Comparison of ENCODE assay signal across 8 mouse cellular contexts in genomic region chr19:3999121-3999730, GRCm38 (mm10). TPM values are rescaled to one million over a fixed set of nuclear protein-coding genes. Genes with fewer than 3 reads are reported as not detected.
DNase-seq lines count a peak whose midpoint lies in the region; ATAC-seq lines count a peak whose summit lies in the region.

No protein-coding gene starts in this region.

- H3K27me3 ChIP-seq in liver, embryonic 11.5 days (replicated peaks; ENCODE audit: control insufficient read depth, insufficient read depth, low read length), result no peaks in the 10 kb centered on the region; the same call in 1 of the 2 replicates
- H3K27me3 ChIP-seq in embryonic facial prominence, embryonic 14.5 days (replicated peaks; ENCODE audit: control insufficient read depth, insufficient read depth, low read length), result no peaks in the 10 kb centered on the region
- no peaks in the 10 kb centered on the region for H3K27me3 ChIP-seq in limb, embryonic 11.5 days (ENCODE audit: control insufficient read depth, insufficient read depth, low read length)
- H3K27me3 ChIP-seq in neural tube, embryonic 15.5 days (replicated peaks), result no peaks in the 10 kb centered on the region

- no peak for ATAC-seq in liver, embryonic 11.5 days (replicated peaks; ENCODE audit: low FRiP score)
- no peak for ATAC-seq in embryonic facial prominence, embryonic 14.5 days (ENCODE audit: low read depth)
- ATAC-seq in limb, embryonic 11.5 days (ENCODE audit: insufficient number of reproducible peaks, low FRiP score, low TSS enrichment, low read depth), result no peak
- ATAC-seq in neural tube, embryonic 15.5 days (ENCODE audit: low FRiP score), result no peak

- no peaks in the 10 kb centered on the region for H3K9me3 ChIP-seq in liver, embryonic 11.5 days (ENCODE audit: control insufficient read depth, low read length)
- H3K9me3 ChIP-seq in embryonic facial prominence, embryonic 14.5 days (ENCODE audit: control insufficient read depth, low read length), result no peaks in the 10 kb centered on the region
- no peaks in the 10 kb centered on the region for H3K9me3 ChIP-seq in limb, embryonic 11.5 days (ENCODE audit: control insufficient read depth, low read length)
- no peaks in the 10 kb centered on the region for H3K9me3 ChIP-seq in neural tube, embryonic 15.5 days (replicated peaks)

- peak overlapping the region; percentile 90 for H3K4me2 ChIP-seq in liver, embryonic 11.5 days
- peak overlapping the region; percentile 85 for H3K4me2 ChIP-seq in embryonic facial prominence, embryonic 14.5 days (ENCODE audit: low read depth, low read length)
- H3K4me2 ChIP-seq in limb, embryonic 11.5 days (ENCODE audit: low read depth, severe bottlenecking), result peak overlapping the region; percentile 87
- H3K4me2 ChIP-seq in neural tube, embryonic 15.5 days, result peak overlapping the region; percentile 80

- no peak overlapping the region for H3K27ac ChIP-seq in liver, embryonic 11.5 days (ENCODE audit: low read depth, low read length)
- no peak overlapping the region for H3K27ac ChIP-seq in embryonic facial prominence, embryonic 14.5 days (replicated peaks; ENCODE audit: low read depth, low read length)
- H3K27ac ChIP-seq in limb, embryonic 11.5 days (replicated peaks; ENCODE audit: low read depth, low read length), result no peak overlapping the region
- H3K27ac ChIP-seq in neural tube, embryonic 15.5 days (replicated peaks), result no peak overlapping the region

- H3K4me1 ChIP-seq in liver, embryonic 11.5 days (replicated peaks; ENCODE audit: control insufficient read depth, insufficient read depth, low read length), result peaks cover 17% of the 10 kb centered on the region
- H3K4me1 ChIP-seq in embryonic facial prominence, embryonic 14.5 days (ENCODE audit: control insufficient read depth, insufficient read depth, low read length), result peaks cover 7% of the 10 kb centered on the region; the same call in 1 of the 2 replicates
- peaks cover 8% of the 10 kb centered on the region for H3K4me1 ChIP-seq in limb, embryonic 11.5 days (ENCODE audit: control insufficient read depth, insufficient read depth, low read length)
- H3K4me1 ChIP-seq in neural tube, embryonic 15.5 days, result peaks cover 22% of the 10 kb centered on the region

- WGBS in liver, embryonic 11.5 days, result 81% methylated on average over 9 of the region's 9 CpGs
- WGBS in embryonic facial prominence, embryonic 14.5 days, result 86% methylated on average over 9 of the region's 9 CpGs
- 89% methylated on average over 9 of the region's 9 CpGs for WGBS in limb, embryonic 11.5 days
- WGBS in neural tube, embryonic 15.5 days, result 85% methylated on average over 9 of the region's 9 CpGs

- no peak for DNase-seq in liver, embryonic 11.5 days (ENCODE audit: low spot score)
- no peak for DNase-seq in liver
- DNase-seq in embryonic facial prominence, embryonic 14.5 days (ENCODE audit: low spot score), result no peak
- no peak for DNase-seq in limb, embryonic 11.5 days (ENCODE audit: low spot score)
- DNase-seq in frontal cortex, postnatal 14 days (ENCODE audit: low spot score in 2 of 2), result no peak
- DNase-seq in cerebellum, postnatal 14 days, result no peak
- no peak for DNase-seq in right cerebral cortex, postnatal 14 days

- peak overlapping the region; percentile 81 for H3K4me3 ChIP-seq in liver, embryonic 11.5 days (ENCODE audit: low read depth, low read length)
- peak overlapping the region; percentile 71 for H3K4me3 ChIP-seq in embryonic facial prominence, embryonic 14.5 days (ENCODE audit: low read depth, low read length)
- H3K4me3 ChIP-seq in limb, embryonic 11.5 days (ENCODE audit: low read depth, low read length), result 0 out of 2 replicates have a peak overlapping the region, but pooled peaks have one; percentile 75
- H3K4me3 ChIP-seq in neural tube, embryonic 15.5 days (replicated peaks), result peak overlapping the region; percentile 83

- no peaks in the 10 kb centered on the region for H3K36me3 ChIP-seq in liver, embryonic 11.5 days (ENCODE audit: control insufficient read depth, insufficient read depth, low read length)
- H3K36me3 ChIP-seq in embryonic facial prominence, embryonic 14.5 days (ENCODE audit: control insufficient read depth, insufficient read depth, low read length), result no peaks in the 10 kb centered on the region
- no peaks in the 10 kb centered on the region for H3K36me3 ChIP-seq in limb, embryonic 11.5 days (ENCODE audit: control insufficient read depth, insufficient read depth, low read length)
- H3K36me3 ChIP-seq in neural tube, embryonic 15.5 days, result no peaks in the 10 kb centered on the region

- peak overlapping the region; percentile 18; the same call in 1 of the 2 replicates for H3K9ac ChIP-seq in liver, embryonic 11.5 days (ENCODE audit: low read depth, low read length)
- H3K9ac ChIP-seq in embryonic facial prominence, embryonic 14.5 days (ENCODE audit: low read depth, low read length), result no peak overlapping the region
- no peak overlapping the region for H3K9ac ChIP-seq in limb, embryonic 11.5 days (ENCODE audit: low read length)
- H3K9ac ChIP-seq in neural tube, embryonic 15.5 days (replicated peaks), result peak overlapping the region; percentile 44

RNA-seq across cellular contexts. Expression of gene Nudt8, which starts 1.2 kb away (rescaled TPM):
- polyA plus RNA-seq in liver, embryonic 11.5 days (2014; fragmentation: Nextera tagmentation; extraction: Ambion mirVana), result 30.8 and 32.3 TPM in 2 replicates
- polyA plus RNA-seq in embryonic facial prominence, embryonic 14.5 days (2014; fragmentation: Nextera tagmentation; extraction: Ambion mirVana), result 25.8 and 29.5 TPM in 2 replicates
- polyA plus RNA-seq in limb, embryonic 11.5 days (2014; fragmentation: Nextera tagmentation; extraction: Ambion mirVana), result 29.7 and 32.6 TPM in 2 replicates
- polyA plus RNA-seq in neural tube, embryonic 15.5 days (2015; fragmentation: Nextera tagmentation; extraction: Ambion mirVana), result 26.1 and 26.8 TPM in 2 replicates

RNA-seq across cellular contexts. Expression of gene Gm49405, which starts 1.2 kb away (rescaled TPM):
- polyA plus RNA-seq in liver, embryonic 11.5 days (2014; fragmentation: Nextera tagmentation; extraction: Ambion mirVana), result 1.6 and 2.4 TPM in 2 replicates
- 1.4 and 1.6 TPM in 2 replicates for polyA plus RNA-seq in embryonic facial prominence, embryonic 14.5 days (2014; fragmentation: Nextera tagmentation; extraction: Ambion mirVana)
- 2.5 TPM in 2 replicates for polyA plus RNA-seq in limb, embryonic 11.5 days (2014; fragmentation: Nextera tagmentation; extraction: Ambion mirVana)
- polyA plus RNA-seq in neural tube, embryonic 15.5 days (2015; fragmentation: Nextera tagmentation; extraction: Ambion mirVana), result 4.5 and 5.7 TPM in 2 replicates

RNA-seq across cellular contexts. Expression of gene Doc2g, which starts 3.9 kb away (rescaled TPM):
- 2.8 and 4.1 TPM in 2 replicates for polyA plus RNA-seq in liver, embryonic 11.5 days (2014; fragmentation: Nextera tagmentation; extraction: Ambion mirVana)
- polyA plus RNA-seq in embryonic facial prominence, embryonic 14.5 days (2014; fragmentation: Nextera tagmentation; extraction: Ambion mirVana), result 2.5 and 3.4 TPM in 2 replicates
- 4.1 TPM in 2 replicates for polyA plus RNA-seq in limb, embryonic 11.5 days (2014; fragmentation: Nextera tagmentation; extraction: Ambion mirVana)
- polyA plus RNA-seq in neural tube, embryonic 15.5 days (2015; fragmentation: Nextera tagmentation; extraction: Ambion mirVana), result 6.0 and 6.7 TPM in 2 replicates

RNA-seq across cellular contexts. Expression of gene Tbx10, which starts 6.7 kb away (rescaled TPM):
- polyA plus RNA-seq in liver, embryonic 11.5 days (2014; fragmentation: Nextera tagmentation; extraction: Ambion mirVana), result 1.8 TPM in 2 replicates
- polyA plus RNA-seq in embryonic facial prominence, embryonic 14.5 days (2014; fragmentation: Nextera tagmentation; extraction: Ambion mirVana), result 0.10 TPM in 1 of 2 replicates, not detected in the other
- polyA plus RNA-seq in limb, embryonic 11.5 days (2014; fragmentation: Nextera tagmentation; extraction: Ambion mirVana), result 0.08 TPM in 1 of 2 replicates, not detected in the other
- 0.08 TPM in 1 of 2 replicates, not detected in the other for polyA plus RNA-seq in neural tube, embryonic 15.5 days (2015; fragmentation: Nextera tagmentation; extraction: Ambion mirVana)

RNA-seq across cellular contexts. Expression of gene Acy3, which starts 12.9 kb away (rescaled TPM):
- polyA plus RNA-seq in liver, embryonic 11.5 days (2014; fragmentation: Nextera tagmentation; extraction: Ambion mirVana), result 12.0 and 14.5 TPM in 2 replicates
- 8.2 and 8.5 TPM in 2 replicates for polyA plus RNA-seq in embryonic facial prominence, embryonic 14.5 days (2014; fragmentation: Nextera tagmentation; extraction: Ambion mirVana)
- polyA plus RNA-seq in limb, embryonic 11.5 days (2014; fragmentation: Nextera tagmentation; extraction: Ambion mirVana), result 3.3 and 4.3 TPM in 2 replicates
- polyA plus RNA-seq in neural tube, embryonic 15.5 days (2015; fragmentation: Nextera tagmentation; extraction: Ambion mirVana), result 2.8 and 4.6 TPM in 2 replicates

Comparison
In these comparisons a context has a peak if more than half of its experiments do, and no peak if none do; other contexts are left out.
1. H3K9ac ChIP-seq: peak in liver, embryonic 11.5 days (single experiment) and neural tube, embryonic 15.5 days (single experiment); none in embryonic facial prominence, embryonic 14.5 days (single experiment) and limb, embryonic 11.5 days (single experiment).
2. Peak in every context shown above with its lines, with median percentiles within 50 percentile points of each other: H3K4me2 ChIP-seq and H3K4me3 ChIP-seq.